ENCODE assay signal across 8 mouse cellular contexts in the genomic region with DNA sequence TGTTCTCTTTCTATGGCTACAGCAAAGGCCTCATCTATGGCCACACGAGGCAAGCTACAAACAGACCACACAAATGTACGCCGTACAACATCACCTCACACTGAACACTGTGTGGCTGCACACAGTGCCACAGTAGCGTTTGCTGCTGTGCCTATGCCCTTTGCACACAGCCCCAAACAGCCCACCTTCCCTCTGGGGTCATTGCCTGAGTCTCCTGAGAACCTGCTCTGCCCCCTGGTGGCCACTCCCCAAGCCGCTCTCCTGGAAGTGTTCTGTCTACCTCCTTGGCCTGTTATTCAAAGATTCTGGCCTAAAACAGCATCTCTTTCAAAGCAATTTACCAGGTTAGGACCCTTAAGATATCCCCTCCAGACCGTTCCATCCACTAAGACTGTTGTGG. TPM values are rescaled to one million over a fixed set of nuclear protein-coding genes. Genes with fewer than 3 reads are reported as not detected.
DNase-seq lines count a peak whose midpoint lies in the region; ATAC-seq and TF ChIP-seq lines count a peak whose summit lies in the region.
"Had no signal": no experiment of that assay in that cellular context is flagged by ENCODE, and none has a peak within 500 bp of the region (broad histone marks: within the 10 kb centered on the region; RNA-seq: fewer than 3 reads in every experiment).

No protein-coding gene starts in this region.

- WGBS in embryonic facial prominence, embryonic 14.5 days: 43% methylated on average over 6 of the region's 6 CpGs
- 41% methylated on average over 6 of the region's 6 CpGs for WGBS in hindbrain, embryonic 11.5 days
- WGBS in small intestine, adult 2 months: 49% methylated on average over 6 of the region's 6 CpGs

- no peak overlapping the region for H3K4me3 ChIP-seq in bone marrow macrophage, adult 2 months (ENCODE audit: insufficient read depth, low read length)
- H3K4me3 ChIP-seq in embryonic facial prominence, embryonic 14.5 days (ENCODE audit: low read depth, low read length): no peak overlapping the region
- H3K4me3 ChIP-seq in hindbrain, embryonic 11.5 days (ENCODE audit: low read depth, low read length): no peak overlapping the region
- H3K4me3 ChIP-seq in small intestine, adult 2 months (ENCODE audit: low read depth, low read length): no peak overlapping the region
- H3K4me3 ChIP-seq: limb, embryonic 12.5 days had no signal

- no peaks in the 10 kb centered on the region for H3K4me1 ChIP-seq in bone marrow macrophage, adult 2 months (ENCODE audit: control insufficient read depth, insufficient read depth, low read length)
- no peaks in the 10 kb centered on the region for H3K4me1 ChIP-seq in embryonic facial prominence, embryonic 14.5 days (ENCODE audit: control insufficient read depth, insufficient read depth, low read length)
- H3K4me1 ChIP-seq in hindbrain, embryonic 11.5 days (replicated peaks; ENCODE audit: control insufficient read depth, insufficient read depth, low read length): peaks cover 6% of the 10 kb centered on the region; the same call in 1 of the 2 replicates
- H3K4me1 ChIP-seq in small intestine, adult 2 months (ENCODE audit: control insufficient read depth, insufficient read depth, insufficient read length, low read length): 0 out of 2 replicates have a peak, but pooled peaks cover 4% of the 10 kb centered on the region

- peaks cover 7% of the 10 kb centered on the region; the same call in 1 of the 2 replicates for H3K36me3 ChIP-seq in embryonic facial prominence, embryonic 14.5 days (ENCODE audit: control insufficient read depth, insufficient read depth, low read length)
- peaks cover 8% of the 10 kb centered on the region; the same call in 1 of the 2 replicates for H3K36me3 ChIP-seq in hindbrain, embryonic 11.5 days (ENCODE audit: control insufficient read depth, insufficient read depth, low read length)
- no peaks in the 10 kb centered on the region for H3K36me3 ChIP-seq in small intestine, adult 2 months (ENCODE audit: control insufficient read depth, insufficient read depth, low read length)
- H3K36me3 ChIP-seq: limb, embryonic 12.5 days had no signal

- no peaks in the 10 kb centered on the region; the same call in 1 of the 2 replicates for H3K27me3 ChIP-seq in embryonic facial prominence, embryonic 14.5 days (replicated peaks; ENCODE audit: control insufficient read depth, insufficient read depth, low read length)
- no peaks in the 10 kb centered on the region for H3K27me3 ChIP-seq in hindbrain, embryonic 11.5 days (ENCODE audit: control insufficient read depth, insufficient read depth, low read length)
- H3K27me3 ChIP-seq in small intestine, adult 2 months (ENCODE audit: control insufficient read depth, insufficient read depth, low read length): no peaks in the 10 kb centered on the region

- no peak overlapping the region for H3K9ac ChIP-seq in embryonic facial prominence, embryonic 14.5 days (ENCODE audit: low read depth, low read length)
- H3K9ac ChIP-seq in hindbrain, embryonic 11.5 days (ENCODE audit: low read depth, low read length): 0 out of 2 replicates have a peak overlapping the region, but pooled peaks have one; percentile 7
- H3K9ac ChIP-seq: limb, embryonic 12.5 days had no signal

- peak; percentile 92 for TF ChIP-seq CTCF in bone marrow macrophage, adult 2 months (IDR thresholded peaks at IDR 0.05; ENCODE audit: low read depth, low read length)
- peak; percentile 62; the same call in 1 of the 2 replicates for TF ChIP-seq CTCF in small intestine, adult 2 months (IDR thresholded peaks at IDR 0.05; ENCODE audit: extremely low read depth, insufficient read length, insufficient replicate concordance, low read depth, low read length)

- H3K4me2 ChIP-seq in embryonic facial prominence, embryonic 14.5 days (ENCODE audit: low read depth, low read length): no peak overlapping the region
- H3K4me2 ChIP-seq in hindbrain, embryonic 11.5 days (replicated peaks; ENCODE audit: low read depth, low read length): no peak overlapping the region
- H3K4me2 ChIP-seq: limb, embryonic 12.5 days had no signal

- no peaks in the 10 kb centered on the region for H3K9me3 ChIP-seq in embryonic facial prominence, embryonic 14.5 days (ENCODE audit: control insufficient read depth, low read length)
- H3K9me3 ChIP-seq in hindbrain, embryonic 11.5 days (ENCODE audit: control insufficient read depth, low read length): no peaks in the 10 kb centered on the region
- H3K9me3 ChIP-seq: limb, embryonic 12.5 days had no signal

- H3K27ac ChIP-seq in bone marrow macrophage, adult 2 months (ENCODE audit: insufficient read depth, low read depth, low read length): no peak overlapping the region
- no peak overlapping the region for H3K27ac ChIP-seq in embryonic facial prominence, embryonic 14.5 days (replicated peaks; ENCODE audit: low read depth, low read length)
- no peak overlapping the region for H3K27ac ChIP-seq in hindbrain, embryonic 11.5 days (ENCODE audit: low read depth, low read length)
- H3K27ac ChIP-seq in small intestine, adult 2 months (ENCODE audit: insufficient read depth, low read depth, low read length): no peak overlapping the region
- H3K27ac ChIP-seq: limb, embryonic 12.5 days had no signal

- DNase-seq in MN1 (ENCODE audit: low spot score): peak; percentile 72
- peak; percentile 80 for DNase-seq in embryonic facial prominence, embryonic 14.5 days (ENCODE audit: low spot score)
- peak; percentile 92 for DNase-seq in hindbrain, embryonic 11.5 days (ENCODE audit: low spot score)
- DNase-seq in layer of hippocampus, postnatal 14 days (ENCODE audit: low spot score in 2 of 2): peak; percentile 68 to 72

- peak; percentile 51; the same call in 1 of the 2 replicates for ATAC-seq in embryonic facial prominence, embryonic 14.5 days (ENCODE audit: low read depth)
- ATAC-seq in hindbrain, embryonic 11.5 days (ENCODE audit: low FRiP score): peak; percentile 56
- peak; percentile 66 for ATAC-seq in megakaryocyte-erythroid progenitor cell, adult 5-6 weeks (replicated peaks; ENCODE audit: low FRiP score, low TSS enrichment, poor library complexity, severe bottlenecking)

- no peak for TF ChIP-seq POLR2A in bone marrow macrophage, adult 2 months (IDR thresholded peaks at IDR 0.05; ENCODE audit: borderline replicate concordance, low read depth, low read length)
- no peak for TF ChIP-seq POLR2A in small intestine, adult 2 months (IDR thresholded peaks at IDR 0.05; ENCODE audit: low read depth, low read length)

RNA-seq across cellular contexts. Expression of a gene that starts 13.2 kb away (rescaled TPM):
- 1.0 and 1.5 TPM in 2 replicates for polyA plus RNA-seq in bone marrow macrophage, adult 2 months (2012; ENCODE audit: insufficient read depth, insufficient read length, missing spikeins)
- polyA plus RNA-seq in embryonic facial prominence, embryonic 14.5 days (2014; fragmentation: Nextera tagmentation; extraction: Ambion mirVana): 22.7 and 26.0 TPM in 2 replicates
- 42.4 and 42.7 TPM in 2 replicates for polyA plus RNA-seq in hindbrain, embryonic 11.5 days (2014; fragmentation: Nextera tagmentation; extraction: Ambion mirVana)
- 10 to 100 TPM; 61.0 to 69.8 TPM for total RNA-seq in layer of hippocampus, postnatal 14 days (2021)
- total RNA-seq in megakaryocyte-erythroid progenitor cell, adult 5-6 weeks (2014; fragmentation: Nextera tagmentation): not detected in 2 replicates
- total RNA-seq in megakaryocyte-erythroid progenitor cell, adult 5-6 weeks (2017): not detected in 2 replicates
- 7.6 and 9.3 TPM in 2 replicates for polyA plus RNA-seq in small intestine, adult 2 months (2012; rRNA removed)

RNA-seq across cellular contexts. Expression of a gene that starts 43.6 kb away (rescaled TPM):
- not detected in 2 replicates for polyA plus RNA-seq in bone marrow macrophage, adult 2 months (2012; ENCODE audit: insufficient read depth, insufficient read length, missing spikeins)
- polyA plus RNA-seq in embryonic facial prominence, embryonic 14.5 days (2014; fragmentation: Nextera tagmentation; extraction: Ambion mirVana): 12.8 and 13.0 TPM in 2 replicates
- polyA plus RNA-seq in hindbrain, embryonic 11.5 days (2014; fragmentation: Nextera tagmentation; extraction: Ambion mirVana): 27.8 and 29.5 TPM in 2 replicates
- 10 to 100 TPM; 84.4 to 89.5 TPM for total RNA-seq in layer of hippocampus, postnatal 14 days (2021)
- not detected in 2 replicates for total RNA-seq in megakaryocyte-erythroid progenitor cell, adult 5-6 weeks (2014; fragmentation: Nextera tagmentation)
- not detected in 2 replicates for total RNA-seq in megakaryocyte-erythroid progenitor cell, adult 5-6 weeks (2017)
- polyA plus RNA-seq in small intestine, adult 2 months (2012; rRNA removed): 1.7 and 2.0 TPM in 2 replicates

RNA-seq across cellular contexts. Expression of a gene that starts 46.5 kb away (rescaled TPM):
- 36.8 and 43.2 TPM in 2 replicates for polyA plus RNA-seq in bone marrow macrophage, adult 2 months (2012; ENCODE audit: insufficient read depth, insufficient read length, missing spikeins)
- polyA plus RNA-seq in embryonic facial prominence, embryonic 14.5 days (2014; fragmentation: Nextera tagmentation; extraction: Ambion mirVana): 317 and 362 TPM in 2 replicates
- polyA plus RNA-seq in hindbrain, embryonic 11.5 days (2014; fragmentation: Nextera tagmentation; extraction: Ambion mirVana): 83.7 TPM in 2 replicates
- 10 to 100 TPM; 26.8 to 29.2 TPM for total RNA-seq in layer of hippocampus, postnatal 14 days (2021)
- total RNA-seq in megakaryocyte-erythroid progenitor cell, adult 5-6 weeks (2014; fragmentation: Nextera tagmentation): 21.5 and 39.9 TPM in 2 replicates
- 36.0 and 45.3 TPM in 2 replicates for total RNA-seq in megakaryocyte-erythroid progenitor cell, adult 5-6 weeks (2017)
- 24.8 and 28.6 TPM in 2 replicates for polyA plus RNA-seq in small intestine, adult 2 months (2012; rRNA removed)
